Mouse (Mus musculus) liver, adult 2 months (tissue): Measurements from ENCODE around the gene Gm9639.

Experiments used
- CTCF ChIP-seq: fragments of 200-500 bp; IDR thresholded peaks from 2 replicates; pipeline ENCODE4 v1.5.1; 2011; ENCODE audit warnings: low read depth, low read length, control low read depth
- POLR2A ChIP-seq: fragments of 200-500 bp; IDR thresholded peaks from 2 replicates; pipeline ENCODE4 v1.6.1; 2011; ENCODE audit warnings: low read length, control low read depth; ENCODE audit not compliant: insufficient read depth; ENCODE audit errors: extremely low read depth

- TF ChIP-seq CTCF (no peak), POLR2A (no peak)
These were observed 9.2 kb upstream of the Gm9639 start for GRCm38 (mm10) chr10:77804095-77804494.
